Mouse (Mus musculus): ENCODE data around the gene Ophn1. TPM values are rescaled to one million over a fixed set of nuclear protein-coding genes. Genes with fewer than 3 reads are reported as not detected.
A peak's percentile ranks its signal among the peaks of the same experiment; 100 is the strongest.

The Ophn1 gene
- 10 to 100 TPM; 48.7 to 48.9 TPM for total RNA-seq (2021)

DNA sequence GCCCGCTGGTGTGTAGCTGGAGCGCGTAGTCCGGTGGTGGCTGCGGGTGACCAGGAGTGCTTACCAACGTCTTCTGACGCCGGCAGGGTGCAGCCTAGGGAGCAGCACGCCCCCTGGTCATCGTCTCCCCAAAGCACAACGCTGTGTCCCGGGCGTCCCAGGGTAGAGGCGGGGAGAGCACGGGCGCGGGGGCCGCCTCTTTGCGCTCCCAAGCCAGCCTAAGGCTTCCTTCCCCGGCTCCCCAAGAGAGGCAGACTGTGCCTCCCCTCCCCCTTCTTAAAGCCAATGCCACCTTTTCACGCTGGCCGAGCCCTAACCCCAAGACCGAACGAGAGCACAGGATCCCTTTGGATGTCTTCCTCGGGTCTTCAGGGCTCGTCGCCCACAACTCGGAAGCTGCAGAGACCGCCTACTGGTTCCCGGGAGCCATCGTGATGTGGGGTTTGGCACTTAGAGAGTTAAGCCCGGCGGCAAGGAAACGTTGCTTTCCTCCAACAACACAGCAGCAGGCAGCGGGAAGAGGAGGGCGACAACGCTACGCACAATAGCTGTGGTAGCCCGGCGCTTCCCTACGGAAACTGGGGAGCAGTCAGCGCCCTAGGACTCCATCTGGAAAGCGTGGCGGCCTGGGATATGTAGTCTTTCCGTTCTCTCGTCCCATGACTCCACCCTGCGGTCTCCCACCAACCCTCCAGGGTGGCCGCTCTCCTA lies at the start of gene Ophn1:
Gene Ophn1 (minus strand): TSS at position 620 of the 711 bp plus-strand sequence.
- intact Hi-C loops (cut with DNase I) = no loop called here
- DNase-seq = peak; percentile 73

- peak; percentile 95 for DNase-seq
- intact Hi-C loops (cut with DNase I) = no loop called here
Observed at GRCm38 (mm10) chrX:98937555-98938294, 46.9 kb upstream of the Ophn1 start.

- DNase-seq = peak; percentile 95
- intact Hi-C loops (cut with DNase I) = no loop called here
Observed at GRCm38 (mm10) chrX:98936707-98937554, 46.1 kb upstream of the Ophn1 start.

DNA sequence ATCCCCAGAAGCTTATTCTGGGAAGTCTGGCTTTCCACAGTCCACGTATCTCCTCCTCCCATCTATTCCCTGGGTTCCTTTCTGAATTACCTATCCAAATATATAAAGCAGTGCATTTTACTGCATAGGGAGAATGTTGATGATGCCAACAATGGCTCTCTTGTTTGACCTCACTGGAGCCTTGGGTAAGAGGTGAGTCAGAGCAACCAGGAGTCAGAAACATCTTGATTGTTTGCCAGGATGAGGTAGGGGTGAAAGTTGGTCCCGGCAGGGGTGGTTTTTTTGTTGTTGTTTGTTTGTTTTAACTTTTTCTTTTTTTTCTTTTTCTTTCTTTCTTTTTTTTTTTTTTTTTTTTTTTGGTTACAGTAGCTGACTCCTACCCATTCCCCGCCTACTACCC lies 45.3 kb upstream of the Ophn1 start, which contains the start of gene Yipf6:
Gene Yipf6 (plus strand): TSS at position 216 of the 400 bp plus-strand sequence.
- intact Hi-C loops (cut with DNase I) = no loop called here
- DNase-seq = no peak

GRCm38 (mm10) chrX:98919423-98919822 lies 28.6 kb upstream of the Ophn1 start:
- DNase-seq = peak; percentile 2
- intact Hi-C loops (cut with DNase I) = loop anchor here (2.0 kb wide), 1 partner anchor 219 kb away; no protein-coding TSS in a partner anchor

- DNase-seq = no peak
- intact Hi-C loops (cut with DNase I) = no loop called here
Observed at GRCm38 (mm10) chrX:98908910-98909309, 18.1 kb upstream of the Ophn1 start.

GRCm38 (mm10) chrX:98904226-98904625 lies 13.4 kb upstream of the Ophn1 start:
- intact Hi-C loops (cut with DNase I) = no loop called here
- DNase-seq = no peak

DNA sequence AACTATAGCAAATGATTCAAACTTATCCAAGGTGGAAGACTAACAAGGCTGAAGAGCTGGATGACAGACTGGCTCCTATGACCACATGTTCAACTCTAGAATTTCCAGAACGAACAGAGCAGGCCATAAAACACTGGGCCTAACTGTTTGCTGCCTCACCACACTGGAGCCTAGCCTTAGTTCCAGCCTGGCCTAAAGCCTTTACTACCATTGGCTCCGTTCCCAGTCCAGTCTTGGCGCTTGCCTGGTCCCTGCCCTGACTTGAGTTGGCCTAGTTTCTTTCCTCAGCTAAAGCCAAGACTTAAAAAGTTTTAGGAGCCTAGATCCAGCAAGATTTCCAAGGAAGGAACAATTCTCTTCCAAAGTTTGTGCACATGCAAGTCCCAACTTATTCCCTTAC lies 7.5 kb upstream of the Ophn1 start:
- intact Hi-C loops (cut with DNase I) = no loop called here
- peak; percentile 36 for DNase-seq

GRCm38 (mm10) chrX:98890072-98890405 lies 786 bp downstream of the Ophn1 start:
- DNase-seq = no peak
- intact Hi-C loops (cut with DNase I) = no loop called here

DNA sequence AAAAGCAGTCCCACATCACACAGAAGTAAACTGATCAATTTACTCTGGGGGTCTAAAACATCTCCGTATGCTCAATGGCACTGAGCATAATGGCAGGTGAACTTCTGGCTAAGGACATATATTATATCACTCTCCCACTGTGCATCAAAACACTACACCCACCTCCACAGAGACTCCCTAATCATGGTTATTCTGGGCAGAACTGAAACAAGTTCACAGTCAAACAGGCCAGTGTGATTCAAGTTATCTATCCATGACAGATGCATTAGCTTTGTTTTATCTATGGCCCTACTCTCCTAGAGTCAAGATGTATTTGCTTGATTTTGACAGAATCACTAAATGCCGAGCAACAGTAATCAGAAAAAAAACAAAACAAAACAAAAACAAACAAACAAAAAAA lies 8.8 kb downstream of the Ophn1 start:
- no peak for DNase-seq
- intact Hi-C loops (cut with DNase I) = no loop called here

DNA sequence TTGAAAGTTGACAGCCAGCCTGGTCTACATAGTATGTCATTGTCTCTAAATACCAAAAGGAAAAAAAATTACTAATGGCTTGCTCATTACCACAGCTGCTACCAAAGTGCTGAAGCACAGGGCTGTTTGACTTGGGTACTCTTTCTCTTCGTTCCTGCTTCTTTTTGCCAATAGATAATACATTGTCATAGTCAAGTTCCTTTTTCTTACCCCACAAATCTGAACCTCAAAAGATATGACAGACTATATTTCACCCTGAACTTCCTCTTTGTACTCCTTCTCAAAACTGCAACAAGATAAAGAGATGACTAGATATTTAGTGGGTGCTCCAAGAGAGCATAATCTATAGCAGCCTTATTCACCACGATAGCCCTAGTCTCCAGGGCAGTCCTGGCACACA lies 9.7 kb downstream of the Ophn1 start:
- intact Hi-C loops (cut with DNase I) = no loop called here
- no peak for DNase-seq

DNA sequence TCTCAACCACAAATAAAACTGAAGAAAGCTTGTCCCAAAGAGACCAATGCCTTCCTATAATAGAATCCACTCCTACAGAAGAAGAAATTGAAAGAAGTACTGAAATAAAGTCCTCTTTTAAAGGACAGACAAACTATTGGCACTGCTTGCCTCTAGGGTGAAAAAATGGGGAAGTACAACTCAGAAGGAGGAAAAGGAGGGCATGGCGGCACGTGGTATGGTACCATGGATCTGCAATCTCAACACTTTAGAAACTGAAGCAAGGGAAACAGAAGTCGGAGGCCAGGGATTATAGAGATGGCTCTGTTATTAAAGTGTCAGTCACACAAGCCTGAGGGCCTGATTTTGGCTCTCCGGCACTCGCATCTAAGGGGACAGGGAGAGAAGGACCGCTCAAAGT lies 10.5 kb downstream of the Ophn1 start:
- intact Hi-C loops (cut with DNase I) = no loop called here
- no peak for DNase-seq

- DNase-seq = no peak
- intact Hi-C loops (cut with DNase I) = no loop called here
Observed at GRCm38 (mm10) chrX:98875144-98875543, 15.7 kb downstream of the Ophn1 start.

GRCm38 (mm10) chrX:98874086-98874485 lies 16.7 kb downstream of the Ophn1 start:
- intact Hi-C loops (cut with DNase I) = no loop called here
- DNase-seq = no peak

DNA sequence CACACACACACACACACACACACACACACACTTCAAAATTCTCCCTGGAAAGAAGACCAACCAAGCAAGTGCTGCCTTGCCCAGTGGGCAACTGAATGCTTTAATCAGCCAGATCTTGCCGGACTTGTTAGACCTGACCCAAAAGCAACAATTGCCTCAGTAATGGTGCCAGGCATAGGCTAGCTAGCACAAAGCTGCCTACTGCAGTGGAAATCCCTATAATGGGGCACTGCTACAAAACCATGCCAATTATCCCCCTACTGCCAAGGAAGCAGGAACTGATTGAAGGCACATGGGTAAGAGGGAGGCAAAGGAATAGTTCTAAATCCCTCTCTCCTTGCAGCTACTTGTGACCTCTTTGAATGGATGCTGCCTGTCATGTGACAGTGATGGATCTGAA lies 18.8 kb downstream of the Ophn1 start:
- intact Hi-C loops (cut with DNase I) = no loop called here
- no peak for DNase-seq

DNA sequence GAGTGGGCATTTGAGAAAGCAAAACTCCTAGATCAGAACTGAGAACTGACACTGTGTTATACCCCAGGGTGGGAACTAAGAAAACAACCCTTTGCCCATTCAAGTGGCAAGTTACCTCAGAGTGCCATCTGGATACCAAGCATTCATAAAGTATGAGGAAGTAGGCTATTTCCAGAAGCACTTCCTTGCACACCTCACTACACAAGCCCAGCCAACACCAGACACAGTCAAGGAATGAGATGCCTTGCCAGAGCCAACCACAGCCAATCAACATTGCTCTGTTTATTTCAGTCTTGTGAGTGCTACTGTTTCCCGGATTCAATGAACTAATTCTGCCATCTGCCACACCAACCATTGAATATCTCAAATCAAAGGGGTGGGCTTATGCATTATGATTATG lies 20.3 kb downstream of the Ophn1 start:
- DNase-seq = no peak
- intact Hi-C loops (cut with DNase I) = no loop called here

- no peak for DNase-seq
- intact Hi-C loops (cut with DNase I) = no loop called here
Observed at GRCm38 (mm10) chrX:98869735-98870134, 21.1 kb downstream of the Ophn1 start.

DNA sequence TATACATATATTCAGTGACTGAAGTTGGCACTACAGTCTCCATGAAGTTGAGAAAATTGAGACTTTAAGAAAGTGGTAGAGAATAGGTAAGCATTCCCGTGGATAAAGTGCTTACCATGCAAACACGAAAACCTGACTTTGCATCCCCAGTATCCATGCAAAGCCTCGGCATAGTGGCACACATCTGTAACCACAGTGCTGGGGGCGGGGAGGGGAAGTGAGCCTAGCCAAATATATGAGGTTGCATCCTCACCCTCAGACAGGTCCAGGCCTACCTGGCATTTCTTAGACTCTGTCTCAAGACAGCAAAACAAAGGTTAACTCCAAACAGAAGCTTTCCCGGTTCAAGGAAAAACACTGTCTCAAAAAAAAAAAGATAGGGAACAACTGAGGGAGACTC lies 21.7 kb downstream of the Ophn1 start:
- no peak for DNase-seq

DNA sequence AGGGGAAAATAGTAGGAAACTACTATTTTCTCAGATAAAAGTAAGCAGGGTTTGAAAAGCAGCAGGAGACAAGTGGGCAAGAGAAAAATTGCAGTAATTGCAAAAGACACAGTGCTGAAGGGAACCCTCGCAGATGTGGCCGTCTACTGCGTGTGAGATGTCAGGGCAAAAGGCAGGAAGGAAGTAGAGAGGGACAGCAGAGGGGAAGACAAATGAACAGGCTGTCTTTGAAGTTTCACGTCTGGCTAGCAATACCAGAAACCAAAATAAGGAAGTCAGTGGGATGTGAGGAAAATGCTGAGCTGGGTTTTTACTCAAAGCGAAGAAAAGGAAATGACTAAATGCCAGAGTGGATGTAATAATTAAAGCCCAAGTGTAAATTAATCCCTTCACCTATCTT lies 30.7 kb downstream of the Ophn1 start:
- intact Hi-C loops (cut with DNase I) = no loop called here
- no peak for DNase-seq

More for the DNA sequence above, 21.7 kb downstream of the Ophn1 start:
- intact Hi-C loops (cut with DNase I) = no loop called here

- DNase-seq = peak; percentile 11
- intact Hi-C loops (cut with DNase I) = no loop called here
Observed at GRCm38 (mm10) chrX:98856046-98856445, 34.8 kb downstream of the Ophn1 start.

- DNase-seq = no peak
- intact Hi-C loops (cut with DNase I) = no loop called here
Observed at GRCm38 (mm10) chrX:98850869-98851268, 40.0 kb downstream of the Ophn1 start.
